Mouse (Mus musculus) neural tube, embryonic 13.5 days (tissue): ENCODE measurements at regions not wholly inside any gene's neighbourhood (a gene's known extent, or its start where the extent isn't known, plus 50 kb on each side); places are given as distances from the start of the nearest gene placed in this dataset.

Experiments used
- ATAC-seq: fragments of 200-750 bp; cut with Nextera tagmentation; 2 replicates; pipeline ENCODE4 v1.8.0; 2017; ENCODE audit warnings: low read depth, mild to moderate bottlenecking, moderate TSS enrichment, moderate library complexity
- H3K27ac ChIP-seq: fragments of 300-500 bp; sonication (generic); replicated peaks from 2 replicates; pipeline ENCODE4 v1.5.1; 2015; ENCODE audit warnings: moderate library complexity, mild to moderate bottlenecking, inconsistent platforms
- H3K27me3 ChIP-seq: fragments of 300-500 bp; sonication (generic); 2 replicates; pipeline ENCODE4 v1.6.1; 2015; ENCODE audit warnings: mild to moderate bottlenecking, inconsistent platforms
- H3K36me3 ChIP-seq: fragments of 300-500 bp; sonication (generic); 2 replicates; pipeline ENCODE4 v1.6.1; 2015; ENCODE audit warnings: mild to moderate bottlenecking, inconsistent platforms
- H3K4me1 ChIP-seq: fragments of 300-500 bp; sonication (generic); replicated peaks from 2 replicates; pipeline ENCODE4 v1.6.1; 2015; ENCODE audit warnings: inconsistent platforms
- H3K4me2 ChIP-seq: fragments of 300-500 bp; sonication (generic); 2 replicates; pipeline ENCODE4 v1.6.1; 2015; ENCODE audit warnings: inconsistent platforms, mild to moderate bottlenecking, moderate library complexity
- H3K4me3 ChIP-seq: fragments of 300-500 bp; sonication (generic); 2 replicates; pipeline ENCODE4 v1.5.1; 2015; ENCODE audit warnings: mild to moderate bottlenecking, inconsistent platforms
- H3K9ac ChIP-seq: fragments of 300-500 bp; sonication (generic); 2 replicates; pipeline ENCODE4 v1.6.1; 2015; ENCODE audit warnings: moderate library complexity, mild to moderate bottlenecking, inconsistent platforms
- H3K9me3 ChIP-seq: fragments of 300-500 bp; sonication (generic); 2 replicates; pipeline ENCODE4 v1.6.1; 2016; ENCODE audit warnings: inconsistent platforms
- WGBS: fragments of 180-500 bp; shearing (Covaris S2); methylation state at CpG from one replicate; pipeline ENCODE4 v1.1.7; 2015; 5-methylcytosine and 5-hydroxymethylcytosine counted together

- Histone ChIP-seq H3K4me1 (peaks cover 39% of the 10 kb centered on the region), H3K4me2 (no peak overlapping the region), H3K27ac (no peak overlapping the region), H3K9ac (no peak overlapping the region), H3K9me3 (no peaks in the 10 kb centered on the region), H3K27me3 (no peaks in the 10 kb centered on the region), H3K36me3 (no peaks in the 10 kb centered on the region), H3K4me3 (no peak overlapping the region)
- no peak for ATAC-seq
- WGBS, result 91% methylated on average over 2 of the region's 2 CpGs
Measured at GRCm38 (mm10) chr12:29134326-29134725, 382.7 kb downstream of the Eipr1 start.

DNA sequence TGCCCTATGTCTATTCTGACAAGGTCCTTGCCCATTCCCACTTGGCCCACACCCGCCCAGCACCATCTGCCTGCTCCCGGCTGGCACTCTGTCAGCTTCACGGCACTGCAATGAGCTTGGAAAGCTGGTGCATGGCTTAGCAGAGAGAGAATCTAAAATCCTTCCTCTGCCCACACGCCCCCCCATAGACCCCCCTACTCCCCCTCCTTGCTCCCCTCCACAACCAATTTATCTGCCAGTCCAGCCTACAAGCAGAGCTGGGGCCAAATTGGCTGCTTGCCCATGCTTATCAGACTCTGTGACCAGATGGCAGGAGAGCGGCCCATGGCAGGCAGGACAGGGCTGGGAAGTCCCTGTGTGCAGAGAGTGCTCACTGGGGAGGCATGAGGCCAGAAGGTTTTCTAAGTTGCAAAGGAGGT is 385.3 kb downstream of the Eipr1 start:
- Histone ChIP-seq H3K4me1 (peaks cover 41% of the 10 kb centered on the region), H3K36me3 (no peaks in the 10 kb centered on the region), H3K4me3 (no peak overlapping the region), H3K9ac (no peak overlapping the region), H3K27ac (peak overlapping the region; percentile 83), H3K27me3 (no peaks in the 10 kb centered on the region), H3K9me3 (no peaks in the 10 kb centered on the region), H3K4me2 (no peak overlapping the region)
- WGBS, result 38% methylated on average over 5 of the region's 5 CpGs
- ATAC-seq, result peak; percentile 74

DNA sequence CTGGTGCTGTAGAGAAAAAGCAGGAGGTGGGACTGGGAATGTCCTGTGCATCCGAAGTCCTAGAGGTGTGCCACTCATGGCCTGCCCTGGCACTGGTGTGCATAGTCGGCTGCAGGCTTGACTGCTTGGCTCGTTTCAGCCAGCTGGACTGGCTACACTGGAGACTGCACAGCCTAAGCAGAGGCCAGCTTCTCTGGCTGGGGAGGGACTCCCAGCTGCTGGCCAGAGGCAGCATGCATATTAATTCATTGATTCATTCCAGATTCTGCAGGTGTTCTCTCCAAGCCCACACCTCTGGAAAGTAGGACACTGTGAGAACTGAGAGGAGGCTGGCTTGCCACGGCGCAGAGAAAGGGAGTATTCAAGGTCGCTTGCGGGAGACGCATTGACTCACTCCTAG is 385.9 kb downstream of the Eipr1 start:
- H3K4me1 ChIP-seq, result peaks cover 47% of the 10 kb centered on the region
- H3K27me3 ChIP-seq, result no peaks in the 10 kb centered on the region
- no peaks in the 10 kb centered on the region for H3K36me3 ChIP-seq
- H3K27ac ChIP-seq, result peak overlapping the region; percentile 83
- no peak overlapping the region for H3K4me3 ChIP-seq
- ATAC-seq, result peak; percentile 50
- 70% methylated on average over 8 of the region's 8 CpGs for WGBS
- H3K9ac ChIP-seq, result no peak overlapping the region
- no peak overlapping the region for H3K4me2 ChIP-seq
- H3K9me3 ChIP-seq, result no peaks in the 10 kb centered on the region

GRCm38 (mm10) chr12:29140576-29140975 is 387.6 kb upstream of the Myt1l start:
- Histone ChIP-seq H3K4me2 (no peak overlapping the region), H3K36me3 (no peaks in the 10 kb centered on the region), H3K27me3 (no peaks in the 10 kb centered on the region), H3K4me3 (no peak overlapping the region), H3K9me3 (no peaks in the 10 kb centered on the region), H3K4me1 (peaks cover 50% of the 10 kb centered on the region), H3K27ac (peak overlapping the region; percentile 75), H3K9ac (no peak overlapping the region)
- 16% methylated on average over 3 of the region's 3 CpGs for WGBS
- ATAC-seq, result peak; percentile 5; the same call in 1 of the 2 replicates

- peak; percentile 71 for ATAC-seq
- no peak overlapping the region for H3K4me3 ChIP-seq
- peak overlapping the region; percentile 75 for H3K27ac ChIP-seq
- H3K4me2 ChIP-seq, result peak overlapping the region; percentile 15
- peaks cover 44% of the 10 kb centered on the region for H3K4me1 ChIP-seq
- H3K9ac ChIP-seq, result peak overlapping the region; percentile 52
- 19% methylated on average over 13 of the region's 13 CpGs for WGBS
- H3K27me3 ChIP-seq, result no peaks in the 10 kb centered on the region
- no peaks in the 10 kb centered on the region for H3K9me3 ChIP-seq
- no peaks in the 10 kb centered on the region for H3K36me3 ChIP-seq
Measured at GRCm38 (mm10) chr12:29141132-29141531, 387.1 kb upstream of the Myt1l start.

DNA sequence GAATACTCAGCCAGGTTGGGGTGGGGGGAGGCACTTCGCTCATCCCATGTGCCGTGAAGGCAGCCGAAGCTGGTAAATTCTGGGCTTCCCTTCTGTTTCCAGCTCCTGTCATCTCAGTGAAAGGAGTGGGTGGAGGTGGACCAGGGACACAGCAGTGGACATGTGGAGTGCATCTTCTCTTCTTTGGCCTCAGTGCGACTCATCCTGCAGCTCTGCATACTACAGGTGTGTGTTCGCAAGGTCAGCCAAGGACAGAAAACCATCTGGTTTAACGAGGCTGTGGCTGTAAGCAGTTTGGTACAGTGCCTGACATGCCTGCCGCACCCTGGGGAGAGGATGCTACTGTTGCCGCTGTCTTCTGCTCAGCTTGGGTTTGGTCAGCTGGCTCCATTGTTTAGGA is 386.3 kb upstream of the Myt1l start:
- Histone ChIP-seq H3K4me3 (no peak overlapping the region), H3K36me3 (no peaks in the 10 kb centered on the region), H3K4me1 (peaks cover 37% of the 10 kb centered on the region), H3K4me2 (peak overlapping the region; percentile 15), H3K27me3 (no peaks in the 10 kb centered on the region), H3K9me3 (no peaks in the 10 kb centered on the region), H3K9ac (peak overlapping the region; percentile 12; the same call in 1 of the 2 replicates), H3K27ac (peak overlapping the region; percentile 75)
- no peak for ATAC-seq
- WGBS, result 67% methylated on average over 8 of the region's 8 CpGs

- peaks cover 25% of the 10 kb centered on the region for H3K4me1 ChIP-seq
Measured at GRCm38 (mm10) chr12:29143297-29143696, 384.9 kb upstream of the Myt1l start.

DNA sequence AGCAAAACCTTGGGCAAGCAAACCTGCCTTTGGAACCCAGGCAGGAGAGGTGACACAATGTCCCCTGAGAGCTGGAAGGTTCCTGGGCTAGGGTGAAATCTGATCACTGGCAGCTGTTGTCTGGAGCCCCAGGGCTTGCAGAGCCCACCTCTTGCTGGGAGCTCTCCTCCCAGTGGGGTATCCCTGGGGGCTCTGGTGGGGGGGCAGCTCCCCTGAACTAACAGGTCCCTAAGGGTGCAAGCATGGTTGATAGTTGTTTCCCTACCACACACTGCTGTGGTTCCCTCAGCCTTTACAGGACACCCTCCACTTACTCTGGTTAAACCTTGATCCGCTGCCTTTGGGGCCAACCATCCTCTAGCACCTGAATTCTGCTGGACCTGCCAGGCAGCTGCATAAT is 367.3 kb upstream of the Myt1l start:
- Histone ChIP-seq H3K27me3 (no peaks in the 10 kb centered on the region), H3K4me2 (no peak overlapping the region), H3K36me3 (no peaks in the 10 kb centered on the region), H3K9ac (no peak overlapping the region), H3K4me3 (no peak overlapping the region), H3K4me1 (0 out of 2 replicates have a peak, but pooled peaks cover 4% of the 10 kb centered on the region), H3K9me3 (no peaks in the 10 kb centered on the region), H3K27ac (no peak overlapping the region)
- no peak for ATAC-seq
- WGBS, result 92% methylated on average over 1 of the region's 1 CpGs

More at GRCm38 (mm10) chr12:29143297-29143696, 384.9 kb upstream of the Myt1l start:
- H3K36me3 ChIP-seq, result no peaks in the 10 kb centered on the region
- ATAC-seq, result no peak
- H3K27ac ChIP-seq, result no peak overlapping the region
- WGBS, result 80% methylated on average over 8 of the region's 8 CpGs
- no peaks in the 10 kb centered on the region for H3K9me3 ChIP-seq
- H3K4me2 ChIP-seq, result no peak overlapping the region
- no peak overlapping the region for H3K4me3 ChIP-seq
- H3K9ac ChIP-seq, result no peak overlapping the region
- H3K27me3 ChIP-seq, result no peaks in the 10 kb centered on the region

GRCm38 (mm10) chr12:29161546-29161945 is 366.6 kb upstream of the Myt1l start:
- Histone ChIP-seq H3K9ac (no peak overlapping the region), H3K36me3 (no peaks in the 10 kb centered on the region), H3K4me1 (0 out of 2 replicates have a peak, but pooled peaks cover 4% of the 10 kb centered on the region), H3K27me3 (no peaks in the 10 kb centered on the region), H3K4me3 (no peak overlapping the region), H3K9me3 (no peaks in the 10 kb centered on the region), H3K27ac (no peak overlapping the region), H3K4me2 (no peak overlapping the region)
- WGBS, result 42% methylated on average over 2 of the region's 2 CpGs
- ATAC-seq, result no peak

DNA sequence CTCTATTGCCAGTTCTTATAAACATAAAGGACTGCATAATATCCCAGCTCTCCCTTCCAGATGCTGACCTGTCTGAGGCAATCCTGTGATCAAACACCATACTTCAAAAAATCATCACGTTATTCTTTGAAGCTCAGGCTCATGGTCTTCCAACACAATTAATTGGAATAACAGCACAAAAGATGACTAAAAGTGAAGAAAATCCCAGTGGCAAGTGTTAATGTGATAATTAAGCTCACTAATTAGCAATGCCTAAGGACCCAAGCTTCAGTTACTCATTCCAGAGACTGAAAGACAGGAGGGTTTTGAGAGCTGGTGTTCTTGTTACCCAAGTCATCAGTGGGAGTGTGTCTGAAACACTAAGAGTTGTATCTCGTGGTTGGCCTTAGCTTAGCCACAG is 363.5 kb upstream of the Myt1l start:
- Histone ChIP-seq H3K4me1 (0 out of 2 replicates have a peak, but pooled peaks cover 4% of the 10 kb centered on the region), H3K36me3 (no peaks in the 10 kb centered on the region), H3K9me3 (no peaks in the 10 kb centered on the region), H3K27ac (no peak overlapping the region), H3K4me3 (no peak overlapping the region), H3K27me3 (no peaks in the 10 kb centered on the region), H3K4me2 (no peak overlapping the region), H3K9ac (no peak overlapping the region)
- ATAC-seq, result no peak
- 77% methylated on average over 2 of the region's 2 CpGs for WGBS

DNA sequence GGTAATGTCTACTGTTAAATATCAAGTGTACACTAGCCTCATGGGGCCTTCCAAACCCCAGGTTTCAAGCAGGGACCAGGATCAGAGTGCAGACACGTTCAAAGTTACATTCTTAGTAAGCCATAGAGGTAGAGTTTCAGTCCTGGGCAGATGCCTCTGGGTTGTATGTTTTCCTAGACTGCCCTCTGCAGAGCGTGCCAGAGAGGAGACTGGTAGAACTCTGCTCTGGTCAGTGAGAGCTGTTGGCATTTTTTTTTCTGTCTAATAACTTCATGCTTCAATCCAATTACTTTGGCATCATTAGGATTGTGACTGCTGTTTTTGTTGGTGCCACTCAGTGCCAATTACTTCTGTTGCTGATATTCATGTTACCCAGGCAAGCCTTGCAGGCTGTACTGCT is 361.9 kb upstream of the Myt1l start:
- Histone ChIP-seq H3K9ac (no peak overlapping the region), H3K27me3 (no peaks in the 10 kb centered on the region), H3K27ac (no peak overlapping the region), H3K4me3 (no peak overlapping the region), H3K36me3 (no peaks in the 10 kb centered on the region), H3K4me2 (no peak overlapping the region), H3K9me3 (no peaks in the 10 kb centered on the region), H3K4me1 (0 out of 2 replicates have a peak, but pooled peaks cover 4% of the 10 kb centered on the region)
- no peak for ATAC-seq
- 65% methylated on average over 2 of the region's 2 CpGs for WGBS

GRCm38 (mm10) chr12:29167922-29168321 is 360.3 kb upstream of the Myt1l start:
- Histone ChIP-seq H3K4me1 (0 out of 2 replicates have a peak, but pooled peaks cover 2% of the 10 kb centered on the region), H3K27ac (no peak overlapping the region), H3K27me3 (no peaks in the 10 kb centered on the region), H3K9me3 (no peaks in the 10 kb centered on the region), H3K9ac (no peak overlapping the region), H3K36me3 (no peaks in the 10 kb centered on the region), H3K4me3 (no peak overlapping the region), H3K4me2 (no peak overlapping the region)
- ATAC-seq, result no peak
- 89% methylated on average over 6 of the region's 6 CpGs for WGBS

DNA sequence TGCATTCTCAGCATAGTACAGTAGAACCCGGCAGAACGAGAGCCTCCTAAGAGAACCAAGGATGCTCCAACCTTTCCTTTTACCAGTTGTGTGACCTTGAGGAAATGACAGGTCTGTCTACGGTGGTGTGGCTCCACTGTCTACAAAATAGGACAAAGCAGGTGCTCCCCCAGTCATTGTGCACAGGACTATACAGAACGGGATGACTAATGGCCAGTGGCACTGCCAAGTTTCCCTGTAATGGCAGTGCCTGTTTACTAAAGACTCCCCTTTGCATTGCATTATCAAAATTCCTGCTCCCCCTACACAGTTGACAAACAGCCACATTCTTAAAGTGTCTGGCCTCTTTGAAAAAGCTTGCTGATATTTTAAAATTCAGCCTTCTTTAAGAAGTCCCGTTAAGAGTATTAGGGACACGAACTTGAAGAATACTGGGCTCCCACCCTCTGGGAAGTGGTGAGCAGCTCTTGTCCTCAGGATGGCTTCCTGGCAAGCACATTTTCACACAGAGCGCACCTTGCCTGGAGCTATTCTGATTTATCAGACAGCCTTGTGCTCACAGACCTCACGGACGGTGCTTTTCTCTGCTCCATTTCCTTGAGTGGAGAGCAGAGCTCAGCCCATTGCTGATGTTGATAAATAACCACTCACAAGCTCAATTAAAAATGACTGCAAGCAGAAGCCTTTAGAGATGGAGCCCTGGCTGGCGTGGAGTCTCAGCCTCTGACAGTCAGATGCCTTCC is 352.3 kb upstream of the Myt1l start:
- no peaks in the 10 kb centered on the region for H3K36me3 ChIP-seq
- H3K4me2 ChIP-seq, result no peak overlapping the region
- WGBS, result 49% methylated on average over 10 of the region's 10 CpGs
- H3K27me3 ChIP-seq, result no peaks in the 10 kb centered on the region
- H3K9me3 ChIP-seq, result no peaks in the 10 kb centered on the region
- H3K4me3 ChIP-seq, result no peak overlapping the region
- no peak overlapping the region for H3K9ac ChIP-seq
- H3K4me1 ChIP-seq, result peaks cover 29% of the 10 kb centered on the region
- no peak for ATAC-seq
- H3K27ac ChIP-seq, result peak overlapping the region; percentile 65
